Mouse (Mus musculus): ENCODE results near the gene Fam131b.

DNA sequence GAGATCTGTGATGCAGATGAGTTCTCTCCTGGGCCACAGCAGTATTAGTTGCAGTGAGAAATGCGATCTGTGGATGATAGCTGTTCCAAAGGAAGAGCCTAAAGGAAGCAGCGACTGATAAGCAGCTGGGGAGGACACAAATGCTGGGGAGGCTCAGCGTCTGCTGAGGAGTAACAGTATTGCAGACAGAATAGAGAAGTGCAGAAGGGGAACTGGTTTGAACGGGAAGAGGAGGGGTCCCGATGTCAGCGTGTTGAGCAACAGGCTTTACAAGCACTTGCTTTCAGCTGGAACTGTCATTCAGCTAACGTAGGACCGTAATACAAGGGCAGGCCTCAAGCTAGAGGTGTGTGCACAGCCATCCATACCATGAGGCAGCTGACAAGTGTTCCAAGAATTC, 28.7 kb upstream of the Fam131b start:
- TF ChIP-seq EP300 (IDR thresholded peaks at IDR 0.05; ENCODE audit: insufficient read depth, low read depth, low read length) (no peak), CTCF (IDR thresholded peaks at IDR 0.05) (no peak)
